Mouse (Mus musculus) neural tube, embryonic 11.5 days (tissue): Measurements from ENCODE around the gene Arrdc4. TPM values are rescaled to one million over a fixed set of nuclear protein-coding genes. Genes with fewer than 3 reads are reported as not detected.

Experiments
- ATAC-seq: fragments of 200-750 bp; cut with Nextera tagmentation; 2 replicates; pipeline ENCODE4 v1.8.0; 2017; ENCODE audit warnings: moderate number of reproducible peaks, mild to moderate bottlenecking, moderate TSS enrichment, moderate library complexity; ENCODE audit not compliant: insufficient read depth, low FRiP score, low TSS enrichment
- DNase-seq: peaks from one replicate; pipeline ENCODE4 v3.0.0-alpha.2; 2015; ENCODE audit warnings: low spot score
- H3K27ac ChIP-seq: fragments of 300-500 bp; sonication (generic); 2 replicates; pipeline ENCODE4 v1.5.1; 2014; ENCODE audit warnings: low read depth, mild to moderate bottlenecking, low read length
- H3K27me3 ChIP-seq: fragments of 300-500 bp; sonication (generic); 2 replicates; pipeline ENCODE4 v1.6.1; 2014; ENCODE audit warnings: mild to moderate bottlenecking, low read length, mixed read lengths; ENCODE audit not compliant: control insufficient read depth, insufficient read depth
- H3K36me3 ChIP-seq: fragments of 300-500 bp; sonication (generic); 2 replicates; pipeline ENCODE4 v1.6.1; 2014; ENCODE audit warnings: mild to moderate bottlenecking, low read length, moderate library complexity, mixed read lengths; ENCODE audit not compliant: control insufficient read depth, insufficient read depth
- H3K4me1 ChIP-seq: fragments of 300-500 bp; sonication (generic); 2 replicates; pipeline ENCODE4 v1.6.1; 2014; ENCODE audit warnings: low read length, mixed read lengths; ENCODE audit not compliant: control insufficient read depth, insufficient read depth
- H3K4me2 ChIP-seq: fragments of 300-500 bp; sonication (generic); 2 replicates; pipeline ENCODE4 v1.6.1; 2014; ENCODE audit warnings: low read depth, mild to moderate bottlenecking, moderate library complexity
- H3K4me3 ChIP-seq: fragments of 300-500 bp; sonication (generic); 2 replicates; pipeline ENCODE4 v1.5.1; 2014; ENCODE audit warnings: low read depth, low read length
- H3K9ac ChIP-seq: fragments of 300-500 bp; sonication (generic); 2 replicates; pipeline ENCODE4 v1.6.1; 2014; ENCODE audit warnings: mild to moderate bottlenecking, low read length
- H3K9me3 ChIP-seq: fragments of 300-500 bp; sonication (generic); 2 replicates; pipeline ENCODE4 v1.6.1; 2016; ENCODE audit warnings: low read length; ENCODE audit not compliant: control insufficient read depth
- WGBS: fragments of 180-500 bp; shearing (Covaris S2); extraction: QIAGEN DNeasy Blood & Tissue Kit; methylation state at CpG from one replicate; pipeline ENCODE4 v1.1.7; 2014; 5-methylcytosine and 5-hydroxymethylcytosine counted together
- polyA plus RNA-seq: library from polyadenylated mRNA; unstranded; fragments of >200 nt; fragmentation: Nextera tagmentation; extraction: Ambion mirVana; gene quantifications from 2 replicates; pipeline ENCODE4 v1.2.1, GENCODE M21; 2014

The Arrdc4 gene
- polyA plus RNA-seq, 1 experiment from 2014 or later, result 25.5 TPM

- DNase-seq (no peak), ATAC-seq (no peak)
- Histone ChIP-seq H3K27ac (no peak overlapping the region), H3K4me2 (no peak overlapping the region), H3K36me3 (no peaks in the 10 kb centered on the region), H3K9me3 (no peaks in the 10 kb centered on the region), H3K9ac (no peak overlapping the region), H3K4me1 (no peaks in the 10 kb centered on the region), H3K27me3 (no peaks in the 10 kb centered on the region), H3K4me3 (no peak overlapping the region)
These were observed 31.1 kb downstream of the Arrdc4 start for GRCm38 (mm10) chr7:68717988-68718387.

GRCm38 (mm10) chr7:68717498-68717897 is 31.5 kb downstream of the Arrdc4 start:
- DNase-seq (no peak), ATAC-seq (no peak)
- Histone ChIP-seq H3K27ac (no peak overlapping the region), H3K4me3 (no peak overlapping the region), H3K36me3 (no peaks in the 10 kb centered on the region), H3K9ac (no peak overlapping the region), H3K4me2 (no peak overlapping the region), H3K27me3 (no peaks in the 10 kb centered on the region), H3K9me3 (no peaks in the 10 kb centered on the region), H3K4me1 (no peaks in the 10 kb centered on the region)
- 56% methylated on average over 10 of the region's 10 CpGs for WGBS

- Histone ChIP-seq H3K9ac (no peak overlapping the region), H3K36me3 (no peaks in the 10 kb centered on the region), H3K4me3 (no peak overlapping the region), H3K27ac (no peak overlapping the region), H3K9me3 (no peaks in the 10 kb centered on the region), H3K27me3 (no peaks in the 10 kb centered on the region), H3K4me2 (no peak overlapping the region), H3K4me1 (no peaks in the 10 kb centered on the region)
- ATAC-seq, result no peak
- no peak for DNase-seq
- WGBS, result 77% methylated on average over 8 of the region's 8 CpGs
These were observed 32.1 kb downstream of the Arrdc4 start for GRCm38 (mm10) chr7:68716926-68717325.

GRCm38 (mm10) chr7:68712928-68713327 is 36.1 kb downstream of the Arrdc4 start:
- DNase-seq (no peak), ATAC-seq (no peak)
- no peaks in the 10 kb centered on the region for H3K27me3 ChIP-seq
- 86% methylated on average over 1 of the region's 1 CpGs for WGBS
- H3K9me3 ChIP-seq, result no peaks in the 10 kb centered on the region
- no peak overlapping the region for H3K9ac ChIP-seq
- no peak overlapping the region for H3K4me3 ChIP-seq
- no peaks in the 10 kb centered on the region for H3K36me3 ChIP-seq
- H3K27ac ChIP-seq, result no peak overlapping the region
- H3K4me1 ChIP-seq, result no peaks in the 10 kb centered on the region
- H3K4me2 ChIP-seq, result no peak overlapping the region

GRCm38 (mm10) chr7:68712425-68712824 is 36.6 kb downstream of the Arrdc4 start:
- H3K9ac ChIP-seq, result no peak overlapping the region
- no peaks in the 10 kb centered on the region for H3K9me3 ChIP-seq
- H3K4me2 ChIP-seq, result no peak overlapping the region
- no peaks in the 10 kb centered on the region for H3K27me3 ChIP-seq
- no peak overlapping the region for H3K4me3 ChIP-seq
- H3K27ac ChIP-seq, result no peak overlapping the region
- ATAC-seq (no peak), DNase-seq (no peak)
- no peaks in the 10 kb centered on the region for H3K4me1 ChIP-seq
- WGBS, result 84% methylated on average over 3 of the region's 3 CpGs
- H3K36me3 ChIP-seq, result no peaks in the 10 kb centered on the region

- 90% methylated on average over 1 of the region's 1 CpGs for WGBS
- ATAC-seq, result no peak
These were observed 39.8 kb downstream of the Arrdc4 start for GRCm38 (mm10) chr7:68709319-68709573.

GRCm38 (mm10) chr7:68708563-68709318 is 40.3 kb downstream of the Arrdc4 start:
- 83% methylated on average over 3 of the region's 3 CpGs for WGBS
- Histone ChIP-seq H3K4me1 (no peaks in the 10 kb centered on the region), H3K36me3 (no peaks in the 10 kb centered on the region), H3K9me3 (no peaks in the 10 kb centered on the region), H3K4me2 (no peak overlapping the region), H3K4me3 (no peak overlapping the region), H3K27ac (no peak overlapping the region), H3K9ac (no peak overlapping the region), H3K27me3 (no peaks in the 10 kb centered on the region)
- no peak for DNase-seq
- no peak for ATAC-seq

More at GRCm38 (mm10) chr7:68709319-68709573, 39.8 kb downstream of the Arrdc4 start:
- DNase-seq, result no peak
- Histone ChIP-seq H3K9ac (no peak overlapping the region), H3K9me3 (no peaks in the 10 kb centered on the region), H3K27ac (no peak overlapping the region), H3K36me3 (no peaks in the 10 kb centered on the region), H3K4me1 (no peaks in the 10 kb centered on the region), H3K27me3 (no peaks in the 10 kb centered on the region), H3K4me3 (no peak overlapping the region), H3K4me2 (no peak overlapping the region)

GRCm38 (mm10) chr7:68705162-68705561 is 43.9 kb downstream of the Arrdc4 start:
- ATAC-seq, result no peak
- Histone ChIP-seq H3K9ac (no peak overlapping the region), H3K27ac (no peak overlapping the region), H3K9me3 (no peaks in the 10 kb centered on the region), H3K4me1 (no peaks in the 10 kb centered on the region), H3K36me3 (no peaks in the 10 kb centered on the region), H3K4me2 (no peak overlapping the region), H3K27me3 (no peaks in the 10 kb centered on the region), H3K4me3 (no peak overlapping the region)
- DNase-seq, result no peak
- 95% methylated on average over 7 of the region's 7 CpGs for WGBS

- no peaks in the 10 kb centered on the region for H3K27me3 ChIP-seq
- H3K36me3 ChIP-seq, result no peaks in the 10 kb centered on the region
- no peak for ATAC-seq
- H3K4me1 ChIP-seq, result no peaks in the 10 kb centered on the region
- H3K4me3 ChIP-seq, result no peak overlapping the region
- no peak overlapping the region for H3K9ac ChIP-seq
- H3K27ac ChIP-seq, result no peak overlapping the region
- no peak for DNase-seq
- no peak overlapping the region for H3K4me2 ChIP-seq
- WGBS, result 86% methylated on average over 3 of the region's 3 CpGs
- no peaks in the 10 kb centered on the region for H3K9me3 ChIP-seq
These were observed 51.7 kb downstream of the Arrdc4 start for GRCm38 (mm10) chr7:68697313-68697712.
